Mouse (Mus musculus): ENCODE data around the gene Rhbdf2.

DNA sequence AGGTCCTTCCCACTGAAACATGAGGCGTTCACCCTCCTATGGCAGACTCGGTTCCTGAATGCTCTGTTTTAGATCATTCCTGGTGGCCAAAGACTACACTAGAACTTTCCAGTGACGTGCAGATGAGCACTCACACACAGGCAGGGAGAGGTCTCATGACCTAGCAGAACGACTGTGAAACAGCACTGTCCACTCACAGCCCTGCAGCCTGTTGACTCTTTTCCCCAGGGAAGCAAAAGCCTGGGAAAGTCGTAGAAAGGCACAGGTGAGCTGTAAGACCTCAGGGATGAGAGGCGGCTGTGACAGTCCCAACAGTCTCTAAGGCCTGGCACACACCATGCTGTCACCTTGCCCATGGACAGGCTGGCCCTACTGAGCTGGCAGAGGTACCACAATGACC, 70.5 kb downstream of the Rhbdf2 start:
- TF ChIP-seq CTCF (conservative IDR thresholded peaks at IDR 0.05; ENCODE audit: low read length): no peak
- no peak for TF ChIP-seq NANOG (IDR thresholded peaks at IDR 0.05; ENCODE audit: borderline replicate concordance, low read length)
- TF ChIP-seq POU5F1 (IDR thresholded peaks at IDR 0.05; ENCODE audit: borderline replicate concordance, low read length): no peak
